Mouse (Mus musculus): ENCODE measurements around the gene Fgf12.

The Fgf12 gene

DNA sequence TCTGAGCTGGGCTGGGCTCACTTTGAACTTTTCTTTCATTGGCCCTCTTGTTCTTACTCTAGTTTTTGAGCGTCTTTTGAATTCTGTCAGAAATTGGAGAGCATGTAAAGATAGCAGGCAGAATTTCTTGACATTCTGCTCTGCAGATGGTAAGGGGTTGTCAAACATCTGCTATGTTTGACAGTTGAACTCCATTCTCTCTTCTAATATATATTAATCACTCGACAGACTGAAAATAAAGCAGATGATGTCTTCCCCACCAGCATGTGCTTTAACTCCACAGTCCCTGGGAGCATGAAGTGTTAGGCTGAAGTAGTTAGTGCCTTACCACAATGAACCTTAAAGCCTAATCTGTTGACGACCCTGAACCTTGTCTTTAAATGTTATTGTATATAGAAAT is 267.9 kb downstream of the Fgf12 start:
- in situ Hi-C loops (cut with MseI, MboI) = loop anchor here in 1 of 2 experiments (10.0 kb wide), 1 partner anchor 1010 kb away; no protein-coding TSS in a partner anchor

DNA sequence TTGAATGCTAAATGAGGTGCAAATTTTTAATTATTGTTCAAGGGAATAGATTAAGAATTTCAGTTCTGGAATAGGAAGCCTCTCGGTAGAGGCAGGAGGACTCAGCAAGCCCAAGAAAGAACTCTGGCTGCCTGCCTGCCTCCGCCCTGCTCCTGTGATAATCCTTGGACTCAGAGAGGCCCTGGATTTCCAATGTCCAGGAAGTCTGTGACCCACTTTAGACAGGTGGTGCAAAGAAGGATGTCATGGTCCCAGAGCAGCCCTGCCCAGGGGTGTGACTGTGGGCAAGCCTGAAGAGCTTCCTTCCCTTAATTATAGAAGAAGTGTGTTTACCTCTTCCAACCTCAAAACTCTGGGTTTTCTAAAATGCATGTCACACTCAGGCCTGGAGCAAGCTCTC is 273.8 kb downstream of the Fgf12 start:
- in situ Hi-C loops (cut with MseI, MboI) = no loop called here

DNA sequence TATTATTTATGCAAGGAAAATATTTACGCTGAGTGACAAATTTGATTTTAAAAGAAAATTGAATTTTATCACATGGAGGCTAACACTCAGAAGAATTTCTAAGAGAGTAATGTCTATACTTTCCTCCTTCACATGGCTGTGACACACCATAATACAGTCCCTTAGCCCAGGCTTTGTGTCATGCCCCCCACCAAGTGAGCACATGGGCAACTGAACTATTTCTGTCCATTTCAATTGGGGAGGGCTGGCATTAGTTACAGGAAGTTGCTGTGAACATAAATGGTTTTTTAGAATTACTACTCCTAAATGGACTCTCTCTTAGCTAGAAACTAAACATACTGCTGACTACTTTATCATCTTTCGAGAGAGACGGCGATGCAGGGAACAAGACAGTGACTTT is 276.2 kb downstream of the Fgf12 start:
- in situ Hi-C loops (cut with MseI, MboI) = no loop called here

DNA sequence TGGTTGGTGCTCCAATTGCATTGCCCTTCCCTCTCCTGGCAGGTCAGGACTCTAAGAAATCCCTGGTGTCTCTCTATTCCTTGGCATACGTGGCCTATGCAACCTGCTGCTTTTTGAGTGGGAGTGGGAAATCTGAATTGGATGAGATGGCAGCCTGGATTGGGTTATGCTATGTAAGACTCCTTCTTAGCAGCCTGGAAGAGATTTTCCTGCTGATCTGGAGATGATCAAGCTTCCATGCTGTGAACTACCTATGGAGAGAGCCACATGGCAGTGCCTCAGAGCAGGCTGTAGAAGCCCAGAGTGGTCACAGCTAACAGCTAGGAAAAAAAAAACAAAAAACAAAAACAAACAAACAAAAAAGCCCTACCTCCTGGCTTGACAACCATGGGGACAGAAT is 277.3 kb downstream of the Fgf12 start:
- in situ Hi-C loops (cut with MseI, MboI) = no loop called here

DNA sequence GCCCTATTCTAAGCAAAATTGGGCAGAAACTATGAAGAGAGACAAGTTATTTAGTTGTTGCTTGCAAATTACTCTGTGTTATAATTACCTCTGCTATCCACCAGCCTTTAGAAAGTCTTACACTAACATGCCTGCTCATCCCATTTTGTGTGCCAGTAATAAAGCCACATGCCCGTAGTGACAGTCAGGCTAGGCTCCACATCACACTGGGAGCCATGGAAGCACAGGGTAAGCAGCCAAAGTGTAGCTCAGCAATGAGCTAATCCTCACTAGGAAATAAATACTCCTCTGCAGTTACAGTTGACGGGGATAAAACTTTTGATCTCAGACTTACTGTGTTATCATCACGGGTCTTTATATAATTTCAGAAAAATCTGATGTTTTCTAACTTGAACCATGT is 298.0 kb downstream of the Fgf12 start:
- in situ Hi-C loops (cut with MseI, MboI) = no loop called here

DNA sequence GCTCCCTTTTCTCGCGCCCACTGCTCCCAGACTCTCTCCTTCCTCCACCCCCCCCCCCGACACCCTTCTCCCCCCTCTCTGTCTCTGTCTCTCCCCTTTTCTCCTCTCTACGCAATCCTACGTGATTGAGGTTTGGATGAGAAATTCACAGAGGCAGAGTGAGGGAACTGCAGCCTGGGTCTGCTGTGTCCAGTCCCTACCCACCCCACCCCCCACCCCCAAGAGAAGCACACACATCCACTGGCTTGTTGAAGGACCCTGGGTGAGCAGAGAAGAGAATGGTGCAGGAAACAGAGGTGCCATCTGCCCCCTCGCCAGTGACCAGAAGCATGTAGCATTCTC is 305.8 kb downstream of the Fgf12 start:
- in situ Hi-C loops (cut with MseI, MboI) = no loop called here

DNA sequence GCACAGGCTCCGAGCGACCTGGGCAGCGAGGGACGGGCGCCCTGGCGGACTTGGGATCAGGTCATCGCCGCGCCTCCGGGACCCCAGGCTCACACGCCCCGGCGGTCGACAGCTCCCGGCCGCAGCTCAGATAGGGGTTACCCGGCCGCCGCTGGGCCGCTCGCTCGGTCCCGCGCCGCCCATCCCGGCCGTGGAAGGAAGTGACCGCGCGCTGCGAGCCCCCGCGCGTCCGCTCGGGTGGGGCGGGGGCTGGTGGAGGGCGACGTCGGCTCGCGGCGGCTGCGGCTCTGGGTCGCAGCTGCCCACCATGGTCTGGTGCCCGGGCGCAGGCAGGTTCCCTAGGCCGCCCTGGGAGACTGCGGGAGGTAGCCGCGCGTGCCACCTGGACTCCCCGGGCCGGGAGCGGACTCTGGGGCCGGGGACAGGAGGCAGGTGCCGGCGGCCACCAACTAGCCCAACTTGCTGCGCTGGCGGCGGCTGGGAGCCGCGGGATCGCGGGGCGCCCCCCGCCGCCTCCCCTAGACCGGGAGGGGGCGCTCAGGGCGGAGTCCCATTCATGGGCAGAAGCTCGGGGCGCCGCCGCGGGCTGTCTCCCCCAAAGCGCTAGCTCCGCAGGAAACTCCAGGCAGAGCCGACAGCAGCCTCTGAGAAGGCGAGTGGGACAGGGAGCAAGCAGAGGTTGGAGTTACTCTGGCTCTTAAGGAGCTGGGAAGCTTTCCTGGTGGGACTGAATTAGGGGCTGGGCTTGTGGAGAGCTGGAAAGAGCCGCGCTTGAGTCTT is 306.3 kb downstream of the Fgf12 start:
- in situ Hi-C loops (cut with MseI, MboI) = no loop called here

DNA sequence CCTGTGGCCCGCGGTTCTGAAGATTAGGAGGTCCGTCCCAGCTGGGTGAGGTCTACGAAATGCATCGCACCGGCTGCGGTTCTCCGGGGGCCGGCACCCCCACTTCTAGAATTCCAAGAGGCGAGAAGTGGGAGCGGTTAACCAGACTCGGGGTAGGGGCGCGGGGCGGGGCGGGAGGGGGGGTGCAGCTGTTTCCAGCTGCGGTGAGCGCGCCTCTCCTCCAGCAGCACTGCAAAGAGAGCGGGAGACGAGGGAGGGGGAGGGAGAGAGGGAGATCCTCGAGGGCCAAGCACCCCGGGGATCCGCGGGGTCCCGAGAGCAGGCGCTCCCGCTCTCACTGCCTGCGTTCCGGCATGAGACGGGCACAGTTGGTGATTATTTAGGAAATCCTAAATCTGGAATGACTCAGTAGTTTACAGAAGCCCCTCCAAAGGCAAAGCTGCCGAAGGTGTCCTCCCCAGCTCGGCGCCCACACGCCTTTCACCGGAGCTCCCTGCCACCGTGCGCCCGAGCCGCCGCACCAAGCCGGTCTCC is 307.0 kb downstream of the Fgf12 start:
- in situ Hi-C loops (cut with MseI, MboI) = no loop called here

DNA sequence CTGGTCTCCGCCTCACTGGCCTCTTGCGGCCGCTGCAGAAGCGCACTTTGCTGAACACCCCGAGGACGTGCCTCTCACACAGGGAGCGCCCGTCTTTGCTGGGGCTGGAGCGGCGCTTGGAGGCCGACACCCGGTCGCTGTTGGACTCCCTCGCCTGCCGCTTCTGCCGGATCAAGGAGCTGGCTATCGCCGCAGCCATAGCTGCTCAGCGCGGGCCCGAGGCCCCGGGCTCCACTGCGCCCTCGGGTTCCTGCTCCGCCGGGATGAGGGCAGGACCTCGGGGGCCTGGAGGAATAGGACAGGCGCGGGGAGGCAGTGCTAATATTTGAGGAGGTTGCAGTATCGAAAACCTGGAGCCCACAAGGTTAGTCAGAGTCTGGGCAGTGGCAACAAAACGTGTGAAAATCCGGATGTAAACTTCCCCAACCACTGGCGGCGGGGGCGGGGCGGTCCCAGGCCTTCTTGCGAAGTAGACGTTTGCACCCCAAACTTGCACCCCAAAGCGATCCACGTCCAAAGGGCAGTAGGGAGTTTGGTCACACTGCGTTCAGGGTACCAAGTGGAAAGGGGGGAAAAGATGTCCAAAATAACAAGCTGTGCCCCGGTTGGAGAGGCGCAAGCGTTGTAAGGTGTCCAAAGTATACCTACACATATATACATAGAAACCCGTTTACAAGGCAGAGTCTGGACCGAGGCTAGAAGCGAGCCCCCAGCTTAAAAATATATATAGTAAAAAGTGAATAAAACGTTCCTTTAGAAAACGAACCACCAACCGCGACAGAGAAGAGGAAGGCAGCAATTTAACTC is 307.7 kb downstream of the Fgf12 start:
- in situ Hi-C loops (cut with MseI, MboI) = no loop called here

DNA sequence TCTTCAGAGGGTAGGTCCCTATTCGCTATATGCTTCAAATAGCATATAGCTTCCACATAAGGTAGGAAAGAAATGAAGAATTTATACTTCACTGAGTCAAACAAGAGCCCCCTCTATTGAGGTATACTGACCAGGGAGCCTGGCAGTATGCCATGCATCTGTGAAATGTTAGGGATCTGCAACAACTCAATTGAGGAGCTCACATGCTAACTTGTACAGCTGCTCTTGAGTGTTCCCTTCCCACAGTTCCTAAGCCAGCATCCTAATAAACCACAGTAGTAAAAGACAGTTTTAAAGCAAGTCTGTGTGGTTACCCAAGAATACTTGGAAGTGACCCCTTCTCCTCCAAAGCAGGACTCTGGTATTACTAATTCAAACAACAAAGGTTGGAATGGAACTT is 331.3 kb downstream of the Fgf12 start:
- in situ Hi-C loops (cut with MseI, MboI) = no loop called here

DNA sequence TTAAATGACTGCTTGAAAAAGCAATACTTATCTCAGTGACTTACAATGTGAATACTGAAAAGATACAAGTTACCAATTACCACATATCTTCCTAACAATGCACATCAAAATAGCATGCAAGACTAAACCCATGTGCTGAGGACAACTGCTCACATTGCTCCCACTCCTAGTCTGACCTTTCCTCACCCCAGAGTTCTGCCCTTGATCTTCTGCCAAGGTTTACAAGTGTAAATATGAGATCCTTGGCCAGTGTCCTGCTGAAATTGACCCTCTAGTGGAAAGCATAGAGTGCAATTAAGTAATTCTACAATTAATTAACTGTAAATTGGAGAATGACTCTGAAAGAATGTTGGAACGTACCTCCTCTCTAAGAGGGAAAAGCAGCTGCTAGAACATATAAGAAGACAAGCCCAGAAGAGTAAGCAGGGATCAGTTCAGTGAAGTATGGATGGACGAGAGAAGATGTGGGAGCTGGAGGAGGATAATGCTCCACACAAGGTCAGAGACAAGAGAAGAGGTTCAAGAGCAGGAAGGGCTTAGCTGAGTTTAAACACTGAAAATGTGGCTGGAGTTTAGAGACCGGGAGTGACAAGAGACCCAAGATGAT is 333.1 kb downstream of the Fgf12 start:
- in situ Hi-C loops (cut with MseI, MboI) = no loop called here

DNA sequence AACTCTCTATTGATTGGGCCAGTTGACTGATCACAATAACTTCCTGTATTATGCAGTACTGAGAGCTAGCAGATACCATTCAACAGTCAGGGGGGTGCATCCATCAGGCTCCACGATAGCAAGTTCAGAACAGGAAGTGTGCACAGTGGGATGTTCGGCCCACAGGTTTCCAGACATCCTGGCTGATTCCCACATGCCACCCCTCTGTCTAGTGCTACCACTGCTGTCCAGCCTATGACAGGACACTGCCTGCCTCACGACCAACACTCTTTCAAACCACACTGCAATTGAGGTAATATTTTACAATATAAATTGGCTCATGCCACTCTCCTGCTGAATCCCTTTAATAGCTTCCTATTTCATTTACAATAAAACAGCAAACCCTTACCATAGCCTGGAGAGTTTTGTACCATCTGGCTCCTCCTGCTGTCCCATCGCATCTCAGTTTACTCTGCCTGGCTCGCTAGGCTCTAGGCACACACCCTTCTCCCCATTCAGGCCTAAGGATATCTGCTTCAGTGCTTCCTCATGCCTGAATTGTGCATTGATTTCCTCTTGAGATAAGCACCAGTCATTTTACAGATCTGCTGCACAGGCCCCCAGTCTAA is 341.6 kb downstream of the Fgf12 start:
- in situ Hi-C loops (cut with MseI, MboI) = no loop called here

DNA sequence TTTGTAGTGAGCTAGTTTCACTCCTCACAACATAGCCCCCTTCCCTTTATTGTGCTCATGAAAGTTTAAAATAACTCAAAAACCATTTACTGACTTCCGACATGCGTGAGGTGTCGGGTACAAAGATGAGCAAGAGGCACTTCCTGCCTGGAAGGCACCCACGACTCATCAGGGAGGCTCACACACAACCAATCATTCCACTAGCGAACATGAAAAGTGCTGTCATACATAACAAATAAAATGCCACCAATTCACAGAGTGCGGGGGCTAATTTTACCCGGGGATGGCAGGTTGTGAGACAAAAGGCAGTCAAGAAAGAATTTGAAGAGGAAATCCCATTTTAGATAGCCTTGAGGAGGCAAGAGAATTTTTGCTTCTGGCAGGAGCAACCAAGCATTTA is 344.6 kb downstream of the Fgf12 start:
- in situ Hi-C loops (cut with MseI, MboI) = no loop called here

DNA sequence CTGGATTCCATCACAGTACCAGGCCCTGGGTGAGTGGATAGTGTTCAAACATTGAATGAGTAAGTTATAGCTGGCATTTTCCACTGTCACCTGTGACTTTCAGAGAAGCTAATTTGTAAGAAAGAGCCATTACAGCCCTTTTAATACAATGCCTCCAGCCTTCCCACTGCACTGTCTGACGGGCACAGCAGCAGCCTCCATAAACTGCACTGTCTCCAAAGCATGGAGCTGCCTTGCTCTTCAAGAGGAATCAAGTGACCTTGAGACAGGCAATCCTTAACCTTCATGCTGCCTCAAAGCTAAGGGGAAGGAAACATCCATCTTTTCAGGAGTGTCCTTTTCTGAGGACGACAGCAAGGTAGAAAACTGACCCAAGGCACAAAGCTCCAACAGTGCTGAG is 345.0 kb downstream of the Fgf12 start:
- in situ Hi-C loops (cut with MseI, MboI) = no loop called here

DNA sequence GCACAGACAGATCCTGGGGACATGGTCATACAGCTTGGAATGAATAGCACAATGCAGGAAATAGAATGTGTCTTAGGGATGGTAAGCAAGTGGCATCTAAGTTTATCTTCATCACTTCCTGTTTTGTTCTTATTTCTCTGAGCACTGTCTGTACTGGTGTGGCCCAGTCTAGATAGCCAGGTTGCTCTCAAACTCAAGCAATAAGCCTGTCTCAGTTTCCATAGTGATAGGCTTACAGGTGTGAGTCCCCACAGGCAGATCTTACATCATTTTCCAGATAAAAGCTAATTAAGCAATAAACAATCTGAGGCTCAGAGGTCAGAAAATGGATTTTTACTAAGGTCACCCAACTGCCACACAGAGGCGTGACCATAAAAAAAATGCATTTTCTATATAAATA is 348.7 kb downstream of the Fgf12 start:
- in situ Hi-C loops (cut with MseI, MboI) = no loop called here

DNA sequence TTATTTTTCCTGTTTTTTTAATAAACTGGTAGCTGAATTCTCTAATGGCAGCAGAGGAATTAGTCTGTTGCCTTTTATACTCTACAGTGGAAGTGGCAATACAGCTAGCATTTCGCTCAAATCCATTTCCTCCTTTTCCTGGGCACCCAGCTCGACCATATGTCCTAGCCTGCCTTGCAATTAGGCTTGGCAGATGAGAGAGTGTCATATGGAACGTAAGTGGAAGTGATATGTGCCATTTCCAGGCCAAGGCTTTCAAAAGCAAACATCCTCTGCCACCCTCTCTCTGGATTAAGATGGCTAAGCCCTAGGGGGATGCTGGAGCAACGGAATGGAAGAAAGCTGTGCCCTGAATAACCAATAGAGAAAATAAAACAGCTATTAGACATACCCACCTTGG is 350.2 kb downstream of the Fgf12 start:
- in situ Hi-C loops (cut with MseI, MboI) = no loop called here

DNA sequence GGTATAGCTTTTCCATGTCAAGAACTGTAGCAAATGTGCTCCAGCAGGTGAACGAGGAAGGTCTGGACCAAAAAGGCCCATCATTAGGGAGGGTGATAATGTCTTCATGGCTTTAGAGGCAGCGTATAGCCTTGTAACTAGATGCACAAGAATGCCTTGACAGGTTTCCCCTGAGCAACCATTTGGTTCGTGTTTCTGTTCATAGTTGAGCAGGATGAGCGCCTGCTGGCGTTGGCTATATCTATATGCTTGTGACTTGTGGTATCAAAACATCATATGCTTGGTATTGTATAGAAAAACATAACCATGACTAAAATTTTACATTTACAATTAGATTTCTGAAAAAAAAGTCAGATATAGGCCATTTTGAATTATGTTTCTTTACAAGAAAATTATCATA is 361.6 kb downstream of the Fgf12 start:
- in situ Hi-C loops (cut with MseI, MboI) = no loop called here

DNA sequence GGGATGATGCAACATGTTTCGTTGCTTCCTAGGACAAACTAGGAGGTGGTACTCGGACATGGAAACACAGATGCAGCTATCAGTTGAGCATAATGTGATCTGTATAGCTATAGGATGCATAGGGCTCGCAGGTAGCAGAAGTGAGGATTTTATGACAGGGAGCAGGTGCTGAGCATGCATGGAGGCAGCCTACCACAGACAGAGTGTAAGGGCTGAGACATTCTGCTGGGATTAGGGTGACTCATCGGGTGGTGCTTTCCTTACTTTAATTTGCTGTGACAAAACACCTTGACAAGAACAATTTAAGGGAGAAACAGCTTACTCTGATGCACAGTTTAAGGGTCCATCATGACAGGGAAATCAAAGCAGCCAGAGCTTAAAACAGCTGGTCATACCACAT is 363.8 kb downstream of the Fgf12 start:
- in situ Hi-C loops (cut with MseI, MboI) = no loop called here

DNA sequence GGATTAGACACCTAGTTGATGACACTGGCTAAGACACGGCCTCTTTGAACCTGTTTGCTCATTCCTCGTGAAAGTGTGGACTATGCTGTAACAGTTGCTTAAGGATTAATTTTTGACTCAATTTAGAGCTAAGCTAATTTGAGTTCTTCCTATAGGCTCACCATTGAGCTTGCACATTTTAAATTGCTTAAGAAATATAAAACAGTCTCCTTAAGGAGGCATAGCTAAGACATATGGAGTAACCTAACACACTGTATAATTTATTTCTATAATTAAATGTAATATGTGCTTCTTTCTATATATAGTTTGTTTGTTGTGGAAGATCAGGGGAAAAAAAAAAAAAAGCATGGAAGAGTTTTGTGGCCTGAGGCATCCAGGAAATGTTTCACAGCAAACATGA is 378.1 kb downstream of the Fgf12 start:
- in situ Hi-C loops (cut with MseI, MboI) = no loop called here

DNA sequence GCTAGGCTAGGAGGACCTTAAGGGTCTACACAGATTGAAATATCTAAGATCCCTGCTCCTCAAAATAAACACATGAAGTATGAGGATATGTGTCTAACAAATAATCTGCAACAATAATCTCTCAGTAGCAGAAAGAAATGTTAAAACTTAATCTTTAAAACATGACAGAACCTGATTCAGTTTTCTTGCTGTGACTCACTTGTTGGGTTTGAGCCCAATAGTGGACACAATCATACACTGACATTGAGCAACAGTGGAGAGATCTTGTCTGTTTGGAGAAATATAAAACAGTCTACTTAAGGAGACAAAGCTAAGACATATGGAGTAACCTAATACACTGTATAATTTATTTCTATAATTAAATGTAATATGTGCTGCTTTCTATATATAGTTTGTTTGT is 379.6 kb downstream of the Fgf12 start:
- in situ Hi-C loops (cut with MseI, MboI) = no loop called here

DNA sequence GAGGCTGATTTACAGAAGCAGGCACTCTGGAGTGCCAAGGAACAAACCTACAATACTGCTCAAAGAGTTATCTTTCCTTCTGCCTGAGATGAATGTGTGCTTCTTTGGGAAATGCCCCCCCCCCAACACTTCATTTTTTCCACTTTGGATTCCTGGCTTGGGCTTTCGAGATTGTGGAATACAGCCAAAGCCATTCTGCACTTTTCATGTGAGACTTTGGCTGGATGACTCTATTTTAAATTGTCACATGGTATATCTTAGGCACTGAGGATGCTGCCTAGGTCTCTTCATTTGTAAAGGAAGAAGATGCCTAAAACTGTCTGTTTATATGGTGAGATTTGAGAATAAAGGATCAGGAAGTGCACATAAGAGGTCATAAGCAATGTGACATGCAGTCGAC is 402.2 kb downstream of the Fgf12 start:
- in situ Hi-C loops (cut with MseI, MboI) = no loop called here

DNA sequence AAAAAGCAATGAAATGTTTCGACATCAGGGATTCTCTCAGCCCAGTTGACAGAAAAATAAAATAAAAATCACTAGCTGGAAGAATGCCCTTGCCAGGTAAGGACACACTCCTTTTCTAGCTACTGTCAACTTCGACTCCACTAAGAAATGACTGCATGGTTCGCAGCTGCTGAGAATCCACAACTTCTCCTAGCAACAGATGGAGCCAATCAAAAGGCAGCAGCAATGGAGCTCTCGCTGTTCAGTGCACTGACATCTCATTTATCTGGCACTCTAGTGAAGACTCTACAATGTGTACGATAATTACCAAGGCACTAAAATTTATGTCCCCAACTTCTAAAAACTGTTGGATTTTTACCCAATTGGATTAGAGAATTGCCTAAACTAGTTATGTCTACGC is 407.5 kb downstream of the Fgf12 start:
- in situ Hi-C loops (cut with MseI, MboI) = no loop called here
